Mouse (Mus musculus): ENCODE results near the gene Clk1. TPM values are rescaled to one million over a fixed set of nuclear protein-coding genes. Genes with fewer than 3 reads are reported as not detected.

The Clk1 gene
- polyA plus RNA-seq, 1 experiment from 2014 or later: 155 TPM

- Histone ChIP-seq H3K27ac (replicated peaks in 1 of 2; ENCODE audit: control insufficient read depth in 1 of 2, insufficient read depth in 1 of 2, low read depth in 2 of 2, low read length in 2 of 2) (peak overlapping the region; percentile 93 to 100), H3K4me3 (ENCODE audit: control insufficient read depth in 1 of 2, insufficient read depth in 1 of 2, low read depth in 1 of 2, low read length in 2 of 2) (peak overlapping the region; percentile 62 to 100), H3K9me3 (ENCODE audit: control insufficient read depth, low read length) (no peaks in the 10 kb centered on the region), H3K36me3 (ENCODE audit: control insufficient read depth, insufficient read depth, low read length) (peaks cover 36% of the 10 kb centered on the region), H3K27me3 (ENCODE audit: control insufficient read depth, insufficient read depth, low read length) (no peaks in the 10 kb centered on the region), H3K4me1 (ENCODE audit: control insufficient read depth in 2 of 2, insufficient read depth in 2 of 2, low read length in 2 of 2) (peaks cover 2 to 17% of the 10 kb centered on the region in 2 experiments), H3K4me2 (ENCODE audit: low read length) (peak overlapping the region; percentile 87), H3K9ac (ENCODE audit: low read length) (peak overlapping the region; percentile 100)
- WGBS: 7% methylated on average over 13 of the region's 13 CpGs
- peak; percentile 54 for ATAC-seq (ENCODE audit: insufficient number of reproducible peaks, insufficient read depth, low FRiP score, low read depth)
Observed at GRCm38 (mm10) chr1:58422879-58423278, 987 bp downstream of the Clk1 start.

- H3K9me3 ChIP-seq (ENCODE audit: control insufficient read depth, low read length): no peaks in the 10 kb centered on the region
- H3K27ac ChIP-seq (replicated peaks in 1 of 2; ENCODE audit: control insufficient read depth in 1 of 2, insufficient read depth in 1 of 2, low read depth in 2 of 2, low read length in 2 of 2): no peak overlapping the region
- H3K27me3 ChIP-seq (ENCODE audit: control insufficient read depth, insufficient read depth, low read length): no peaks in the 10 kb centered on the region
- H3K9ac ChIP-seq (ENCODE audit: low read length): no peak overlapping the region
- WGBS: 42% methylated on average over 7 of the region's 7 CpGs
- H3K4me1 ChIP-seq (ENCODE audit: control insufficient read depth in 2 of 2, insufficient read depth in 2 of 2, low read length in 2 of 2): peaks cover 2 to 17% of the 10 kb centered on the region in 2 experiments
- peaks cover 54% of the 10 kb centered on the region for H3K36me3 ChIP-seq (ENCODE audit: control insufficient read depth, insufficient read depth, low read length)
- H3K4me2 ChIP-seq (ENCODE audit: low read length): peak overlapping the region; percentile 87
- H3K4me3 ChIP-seq (ENCODE audit: control insufficient read depth in 1 of 2, insufficient read depth in 1 of 2, low read depth in 1 of 2, low read length in 2 of 2): 0 out of 4 replicates have a peak overlapping the region, but pooled peaks of 1 of the 2 experiments have one; percentile 100
- ATAC-seq (ENCODE audit: insufficient number of reproducible peaks, insufficient read depth, low FRiP score, low read depth): no peak
Observed at GRCm38 (mm10) chr1:58420961-58421360, 2.9 kb downstream of the Clk1 start.

- Histone ChIP-seq H3K4me2 (ENCODE audit: low read length) (no peak overlapping the region), H3K9me3 (ENCODE audit: control insufficient read depth, low read length) (no peaks in the 10 kb centered on the region), H3K4me1 (ENCODE audit: control insufficient read depth in 2 of 2, insufficient read depth in 2 of 2, low read length in 2 of 2) (peaks cover 2 to 17% of the 10 kb centered on the region in 2 experiments), H3K36me3 (ENCODE audit: control insufficient read depth, insufficient read depth, low read length) (peaks cover 63% of the 10 kb centered on the region), H3K9ac (ENCODE audit: low read length) (no peak overlapping the region), H3K27me3 (ENCODE audit: control insufficient read depth, insufficient read depth, low read length) (no peaks in the 10 kb centered on the region), H3K27ac (replicated peaks in 1 of 2; ENCODE audit: control insufficient read depth in 1 of 2, insufficient read depth in 1 of 2, low read depth in 2 of 2, low read length in 2 of 2) (no peak overlapping the region), H3K4me3 (ENCODE audit: control insufficient read depth in 1 of 2, insufficient read depth in 1 of 2, low read depth in 1 of 2, low read length in 2 of 2) (no peak overlapping the region)
- WGBS: 81% methylated on average over 10 of the region's 10 CpGs
- no peak for ATAC-seq (ENCODE audit: insufficient number of reproducible peaks, insufficient read depth, low FRiP score, low read depth)
Observed at GRCm38 (mm10) chr1:58420032-58420431, 3.8 kb downstream of the Clk1 start.

- no peak overlapping the region for H3K4me3 ChIP-seq (ENCODE audit: control insufficient read depth in 1 of 2, insufficient read depth in 1 of 2, low read depth in 1 of 2, low read length in 2 of 2)
- no peak overlapping the region for H3K4me2 ChIP-seq (ENCODE audit: low read length)
- no peaks in the 10 kb centered on the region for H3K9me3 ChIP-seq (ENCODE audit: control insufficient read depth, low read length)
- 85% methylated on average over 2 of the region's 2 CpGs for WGBS
- no peaks in the 10 kb centered on the region for H3K27me3 ChIP-seq (ENCODE audit: control insufficient read depth, insufficient read depth, low read length)
- peaks cover 94% of the 10 kb centered on the region for H3K36me3 ChIP-seq (ENCODE audit: control insufficient read depth, insufficient read depth, low read length)
- H3K9ac ChIP-seq (ENCODE audit: low read length): no peak overlapping the region
- peaks cover 0 to 2% of the 10 kb centered on the region in 2 experiments; a peak in 2 of 4 replicates for H3K4me1 ChIP-seq (ENCODE audit: control insufficient read depth in 2 of 2, insufficient read depth in 2 of 2, low read length in 2 of 2)
- no peak for ATAC-seq (ENCODE audit: insufficient number of reproducible peaks, insufficient read depth, low FRiP score, low read depth)
- H3K27ac ChIP-seq (replicated peaks in 1 of 2; ENCODE audit: control insufficient read depth in 1 of 2, insufficient read depth in 1 of 2, low read depth in 2 of 2, low read length in 2 of 2): no peak overlapping the region
Observed at GRCm38 (mm10) chr1:58416048-58416447, 7.8 kb downstream of the Clk1 start.

- H3K4me1 ChIP-seq (ENCODE audit: control insufficient read depth in 2 of 2, insufficient read depth in 2 of 2, low read length in 2 of 2): no peaks in the 10 kb centered on the region; a peak in 1 of 4 replicates
- no peaks in the 10 kb centered on the region for H3K27me3 ChIP-seq (ENCODE audit: control insufficient read depth, insufficient read depth, low read length)
- H3K4me2 ChIP-seq (ENCODE audit: low read length): no peak overlapping the region
- H3K9ac ChIP-seq (ENCODE audit: low read length): no peak overlapping the region
- WGBS: 32% methylated on average over 1 of the region's 1 CpGs
- no peaks in the 10 kb centered on the region for H3K9me3 ChIP-seq (ENCODE audit: control insufficient read depth, low read length)
- peaks cover 97% of the 10 kb centered on the region for H3K36me3 ChIP-seq (ENCODE audit: control insufficient read depth, insufficient read depth, low read length)
- no peak overlapping the region for H3K27ac ChIP-seq (replicated peaks in 1 of 2; ENCODE audit: control insufficient read depth in 1 of 2, insufficient read depth in 1 of 2, low read depth in 2 of 2, low read length in 2 of 2)
- no peak for ATAC-seq (ENCODE audit: insufficient number of reproducible peaks, insufficient read depth, low FRiP score, low read depth)
- H3K4me3 ChIP-seq (ENCODE audit: control insufficient read depth in 1 of 2, insufficient read depth in 1 of 2, low read depth in 1 of 2, low read length in 2 of 2): no peak overlapping the region
Observed at GRCm38 (mm10) chr1:58415442-58415841, 8.4 kb downstream of the Clk1 start.

GRCm38 (mm10) chr1:58410776-58411175 lies 13.1 kb downstream of the Clk1 start:
- 88% methylated on average over 7 of the region's 7 CpGs for WGBS
- Histone ChIP-seq H3K27ac (replicated peaks in 1 of 2; ENCODE audit: control insufficient read depth in 1 of 2, insufficient read depth in 1 of 2, low read depth in 2 of 2, low read length in 2 of 2) (no peak overlapping the region), H3K4me2 (ENCODE audit: low read length) (no peak overlapping the region), H3K4me3 (ENCODE audit: control insufficient read depth in 1 of 2, insufficient read depth in 1 of 2, low read depth in 1 of 2, low read length in 2 of 2) (no peak overlapping the region), H3K36me3 (ENCODE audit: control insufficient read depth, insufficient read depth, low read length) (peaks cover 81% of the 10 kb centered on the region), H3K27me3 (ENCODE audit: control insufficient read depth, insufficient read depth, low read length) (no peaks in the 10 kb centered on the region), H3K9me3 (ENCODE audit: control insufficient read depth, low read length) (no peaks in the 10 kb centered on the region), H3K9ac (ENCODE audit: low read length) (no peak overlapping the region), H3K4me1 (ENCODE audit: control insufficient read depth in 2 of 2, insufficient read depth in 2 of 2, low read length in 2 of 2) (no peaks in the 10 kb centered on the region)
- no peak for ATAC-seq (ENCODE audit: insufficient number of reproducible peaks, insufficient read depth, low FRiP score, low read depth)

GRCm38 (mm10) chr1:58410198-58410588 lies 13.7 kb downstream of the Clk1 start:
- peaks cover 79% of the 10 kb centered on the region for H3K36me3 ChIP-seq (ENCODE audit: control insufficient read depth, insufficient read depth, low read length)
- no peak overlapping the region for H3K9ac ChIP-seq (ENCODE audit: low read length)
- H3K27me3 ChIP-seq (ENCODE audit: control insufficient read depth, insufficient read depth, low read length): no peaks in the 10 kb centered on the region
- no peak overlapping the region for H3K4me3 ChIP-seq (ENCODE audit: control insufficient read depth in 1 of 2, insufficient read depth in 1 of 2, low read depth in 1 of 2, low read length in 2 of 2)
- no peak overlapping the region for H3K4me2 ChIP-seq (ENCODE audit: low read length)
- H3K9me3 ChIP-seq (ENCODE audit: control insufficient read depth, low read length): no peaks in the 10 kb centered on the region
- no peak overlapping the region for H3K27ac ChIP-seq (replicated peaks in 1 of 2; ENCODE audit: control insufficient read depth in 1 of 2, insufficient read depth in 1 of 2, low read depth in 2 of 2, low read length in 2 of 2)
- no peaks in the 10 kb centered on the region for H3K4me1 ChIP-seq (ENCODE audit: control insufficient read depth in 2 of 2, insufficient read depth in 2 of 2, low read length in 2 of 2)
- WGBS: 85% methylated on average over 3 of the region's 3 CpGs
- no peak for ATAC-seq (ENCODE audit: insufficient number of reproducible peaks, insufficient read depth, low FRiP score, low read depth)

GRCm38 (mm10) chr1:58409553-58410197 lies 14.2 kb downstream of the Clk1 start:
- Histone ChIP-seq H3K27ac (replicated peaks in 1 of 2; ENCODE audit: control insufficient read depth in 1 of 2, insufficient read depth in 1 of 2, low read depth in 2 of 2, low read length in 2 of 2) (no peak overlapping the region), H3K9ac (ENCODE audit: low read length) (no peak overlapping the region), H3K36me3 (ENCODE audit: control insufficient read depth, insufficient read depth, low read length) (peaks cover 76% of the 10 kb centered on the region), H3K4me3 (ENCODE audit: control insufficient read depth in 1 of 2, insufficient read depth in 1 of 2, low read depth in 1 of 2, low read length in 2 of 2) (no peak overlapping the region), H3K4me2 (ENCODE audit: low read length) (no peak overlapping the region), H3K9me3 (ENCODE audit: control insufficient read depth, low read length) (no peaks in the 10 kb centered on the region), H3K4me1 (ENCODE audit: control insufficient read depth in 2 of 2, insufficient read depth in 2 of 2, low read length in 2 of 2) (no peaks in the 10 kb centered on the region), H3K27me3 (ENCODE audit: control insufficient read depth, insufficient read depth, low read length) (no peaks in the 10 kb centered on the region)
- no peak for ATAC-seq (ENCODE audit: insufficient number of reproducible peaks, insufficient read depth, low FRiP score, low read depth)
- WGBS: 78% methylated on average over 5 of the region's 5 CpGs

Data from heart, embryonic 14.5 days (tissue).